Mouse (Mus musculus) embryonic facial prominence, embryonic 15.5 days (tissue): Measurements from ENCODE around the gene Gm31571. TPM values are rescaled to one million over a fixed set of nuclear protein-coding genes. Genes with fewer than 3 reads are reported as not detected.
"Not testable (repeated sequence)": the region's sequence is repeated elsewhere in the genome, so short reads cannot be mapped to it uniquely, and the experiment has no call there.

Experiments used
- ATAC-seq: fragments of 200-750 bp; cut with Nextera tagmentation; 2 replicates; pipeline ENCODE4 v1.8.0; 2017; ENCODE audit warnings: low read depth, moderate TSS enrichment; ENCODE audit not compliant: insufficient number of reproducible peaks, low FRiP score, low TSS enrichment
- H3K27ac ChIP-seq: fragments of 300-500 bp; sonication (generic); replicated peaks from 2 replicates; pipeline ENCODE4 v1.5.1; 2015; ENCODE audit warnings: mild to moderate bottlenecking, inconsistent platforms
- H3K27me3 ChIP-seq: fragments of 300-500 bp; sonication (generic); 2 replicates; pipeline ENCODE4 v1.6.1; 2015; ENCODE audit warnings: inconsistent platforms
- H3K36me3 ChIP-seq: fragments of 300-500 bp; sonication (generic); 2 replicates; pipeline ENCODE4 v1.6.1; 2015; ENCODE audit warnings: mild to moderate bottlenecking, inconsistent platforms
- H3K4me1 ChIP-seq: fragments of 300-500 bp; sonication (generic); 2 replicates; pipeline ENCODE4 v1.6.1; 2015; ENCODE audit warnings: inconsistent platforms
- H3K4me2 ChIP-seq: fragments of 300-500 bp; sonication (generic); replicated peaks from 2 replicates; pipeline ENCODE4 v1.6.1; 2015; ENCODE audit warnings: mild to moderate bottlenecking, inconsistent platforms
- H3K4me3 ChIP-seq: fragments of 300-500 bp; sonication (generic); replicated peaks from 2 replicates; pipeline ENCODE4 v1.5.1; 2015; ENCODE audit warnings: mild to moderate bottlenecking, inconsistent platforms
- H3K9ac ChIP-seq: fragments of 300-500 bp; sonication (generic); 2 replicates; pipeline ENCODE4 v1.6.1; 2015; ENCODE audit warnings: inconsistent platforms
- H3K9me3 ChIP-seq: fragments of 300-500 bp; sonication (generic); replicated peaks from 2 replicates; pipeline ENCODE4 v1.6.1; 2016; ENCODE audit warnings: inconsistent platforms
- WGBS: fragments of 180-500 bp; shearing (Covaris S2); methylation state at CpG from one replicate; pipeline ENCODE4 v1.1.7; 2015; 5-methylcytosine and 5-hydroxymethylcytosine counted together
- polyA plus RNA-seq: library from polyadenylated mRNA; unstranded; fragments of >200 nt; fragmentation: Nextera tagmentation; extraction: Ambion mirVana; gene quantifications from 2 replicates; pipeline ENCODE4 v1.2.1, GENCODE M21; 2015

The Gm31571 gene
- polyA plus RNA-seq: not detected in 2 replicates

- no CpG with 5 or more reads among the region's 6 CpGs for WGBS
- not testable (repeated sequence) for H3K9me3 ChIP-seq, H3K27me3 ChIP-seq, H3K9ac ChIP-seq, H3K4me3 ChIP-seq, H3K27ac ChIP-seq, H3K36me3 ChIP-seq, ATAC-seq, H3K4me2 ChIP-seq, H3K4me1 ChIP-seq
These were observed at the start of gene Gm31571 for GRCm38 (mm10) chrY:22051253-22051652. Gene Gm31571 (minus strand): TSS chrY:22051353.
